Mouse (Mus musculus) liver, embryonic 14.5 days (tissue): ENCODE data around the gene Tead4.
A peak's percentile ranks its signal among the peaks of the same experiment; 100 is the strongest.

Experiments
- CTCF ChIP-seq: IDR thresholded peaks from 2 replicates; pipeline ENCODE4 v1.5.1; 2016; ENCODE audit warnings: antibody characterized with exemption, low read depth, control low read depth
- EP300 ChIP-seq: IDR thresholded peaks from 2 replicates; pipeline ENCODE4 v1.6.1; 2016; ENCODE audit warnings: antibody characterized with exemption, low read depth

- TF ChIP-seq CTCF (0 out of 2 replicates have a peak, but pooled peaks have one; percentile 5), EP300 (no peak)
Observed at GRCm38 (mm10) chr6:128237102-128237763, 63.4 kb downstream of the Tead4 start.
